Mouse (Mus musculus) CD8-positive naive resting alpha-beta T cell, adult 2 months (primary cell): Measurements from ENCODE around the gene Dtymk.

Source experiments
- DNase-seq, 2 experiments: peaks; one replicate each; pipeline ENCODE4 v3.0.0; 2022; ENCODE audit warnings: low read depth in 2 of 2, low spot score in 2 of 2

Gene Dtymk

GRCm38 (mm10) chr1:93748539-93748938, 53.2 kb downstream of the Dtymk start:
- no peak for DNase-seq

GRCm38 (mm10) chr1:93746179-93746578, 55.6 kb downstream of the Dtymk start:
- no peak for DNase-seq

- peak in 1 of 2 experiments; percentile 8 for DNase-seq
Measured at GRCm38 (mm10) chr1:93742910-93743309, 58.8 kb downstream of the Dtymk start.
